Mouse (Mus musculus): ENCODE measurements around the gene Pcp4.

The Pcp4 gene

DNA sequence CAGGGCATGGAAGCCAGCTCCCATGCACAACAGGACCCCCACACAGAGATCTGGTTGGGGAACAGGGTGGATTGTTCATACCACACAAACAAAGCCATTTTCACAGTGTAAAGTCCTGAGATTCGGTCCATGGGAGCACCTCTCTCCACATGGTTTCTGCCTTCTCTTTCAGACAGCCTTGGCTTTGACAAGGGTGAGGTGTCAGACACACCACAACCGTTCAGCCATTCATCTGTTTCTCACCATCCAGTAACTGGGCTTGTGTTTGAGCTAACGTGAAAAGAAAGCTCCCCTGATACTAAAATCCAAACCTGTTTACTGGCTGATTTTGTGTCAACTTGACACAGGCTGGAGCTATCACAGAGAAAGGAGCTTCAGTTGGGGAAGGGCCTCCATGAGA lies 6.8 kb downstream of the Pcp4 start:
- in situ Hi-C loops (cut with MboI; ENCODE audit: unreplicated experiment in 2 of 2) = loop anchor here (5.0 to 25.0 kb wide), 2 partner anchors 68 to 237 kb away; partner anchors contain the start of gene B3galt5 (in 2 of the 2)

DNA sequence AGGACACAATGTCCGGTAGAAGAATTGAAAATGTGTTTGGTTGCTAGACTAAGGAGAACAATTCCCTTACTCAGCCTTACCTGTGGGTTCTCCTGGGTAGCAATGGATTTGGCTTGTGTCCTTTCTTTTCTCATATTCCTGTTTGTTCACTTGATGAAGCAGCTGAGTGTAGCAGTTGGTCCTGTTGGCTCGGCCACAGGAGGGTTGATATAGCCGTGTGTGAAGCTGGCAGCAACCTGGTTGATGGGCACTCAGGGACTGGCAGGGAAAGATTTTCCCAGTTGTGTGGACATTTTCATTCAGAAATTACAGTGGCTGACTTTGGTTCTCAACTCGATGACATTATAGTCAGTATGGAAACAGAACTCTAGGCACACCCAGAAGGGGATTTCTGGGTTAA lies 14.4 kb downstream of the Pcp4 start:
- in situ Hi-C loops (cut with MboI; ENCODE audit: unreplicated experiment in 2 of 2) = no loop called here

DNA sequence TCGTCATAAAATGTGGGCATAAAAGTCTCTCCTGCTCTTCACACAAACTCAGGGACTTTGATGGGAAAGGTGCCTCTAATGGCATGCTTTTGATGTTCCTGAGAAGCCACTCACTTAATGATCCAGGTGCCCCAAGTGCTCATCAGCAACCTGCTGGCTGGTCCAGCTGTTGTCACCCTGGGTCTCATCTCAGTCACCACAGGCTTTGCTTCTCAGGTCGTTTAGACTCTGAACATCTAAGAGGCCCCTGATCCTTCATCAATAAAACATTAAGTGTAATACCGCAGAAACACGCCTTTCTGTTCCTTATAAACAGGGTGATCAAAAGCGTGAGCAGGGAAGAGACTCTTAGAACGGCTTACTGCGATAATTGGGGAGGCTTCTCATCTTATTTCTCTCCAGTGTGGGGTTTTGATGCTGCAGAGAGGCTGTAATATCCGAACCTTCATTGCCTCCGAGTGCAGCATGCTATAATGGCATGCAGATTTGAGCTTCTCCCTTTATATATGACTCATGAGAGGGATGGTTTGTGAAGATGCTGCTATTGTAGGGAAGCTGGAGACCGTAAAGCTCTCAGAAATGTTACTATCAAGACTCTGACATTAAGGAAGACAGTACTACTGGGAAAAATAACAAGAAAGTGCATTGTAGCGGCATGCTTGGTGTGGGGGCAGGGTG lies 19.7 kb downstream of the Pcp4 start:
- in situ Hi-C loops (cut with MboI; ENCODE audit: unreplicated experiment in 2 of 2) = no loop called here

DNA sequence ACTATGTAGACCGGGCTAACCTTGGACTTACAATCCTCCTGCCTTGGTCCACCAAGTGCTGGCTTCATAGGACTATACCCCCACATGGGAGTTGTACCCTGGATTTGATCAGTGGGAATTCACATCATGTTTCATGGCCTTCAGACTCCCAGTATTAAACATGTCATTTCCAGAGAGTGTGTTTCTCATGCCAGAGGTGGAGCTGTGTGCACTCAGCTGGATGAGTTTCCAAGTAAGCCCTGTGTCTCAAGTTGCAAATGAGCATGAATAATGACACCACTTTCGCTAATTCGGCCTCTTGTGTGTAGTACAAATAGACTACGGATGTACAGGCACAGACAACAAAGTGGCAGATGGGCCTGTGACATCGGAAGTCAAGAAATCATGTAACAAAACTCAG lies 20.6 kb downstream of the Pcp4 start:
- in situ Hi-C loops (cut with MboI; ENCODE audit: unreplicated experiment in 2 of 2) = no loop called here

DNA sequence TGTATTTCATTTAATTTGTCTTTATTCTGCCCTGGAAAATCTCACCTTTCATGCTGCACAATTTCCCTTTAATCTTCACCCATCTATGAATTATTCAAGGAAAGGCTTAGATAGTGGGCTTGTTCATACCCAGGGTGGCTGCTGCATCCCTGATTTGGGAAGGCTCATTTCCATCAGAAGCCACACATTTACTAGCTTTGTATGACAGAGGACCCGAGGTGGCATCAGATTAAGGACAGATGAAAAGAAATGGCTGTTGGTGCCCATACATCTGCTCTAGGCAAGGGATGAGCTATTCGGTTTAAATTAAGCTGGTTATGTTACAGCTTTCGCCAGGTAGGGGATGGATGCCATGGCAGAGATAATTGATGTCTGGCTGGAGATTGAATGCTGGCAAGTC lies 24.1 kb downstream of the Pcp4 start:
- in situ Hi-C loops (cut with MboI; ENCODE audit: unreplicated experiment in 2 of 2) = no loop called here

DNA sequence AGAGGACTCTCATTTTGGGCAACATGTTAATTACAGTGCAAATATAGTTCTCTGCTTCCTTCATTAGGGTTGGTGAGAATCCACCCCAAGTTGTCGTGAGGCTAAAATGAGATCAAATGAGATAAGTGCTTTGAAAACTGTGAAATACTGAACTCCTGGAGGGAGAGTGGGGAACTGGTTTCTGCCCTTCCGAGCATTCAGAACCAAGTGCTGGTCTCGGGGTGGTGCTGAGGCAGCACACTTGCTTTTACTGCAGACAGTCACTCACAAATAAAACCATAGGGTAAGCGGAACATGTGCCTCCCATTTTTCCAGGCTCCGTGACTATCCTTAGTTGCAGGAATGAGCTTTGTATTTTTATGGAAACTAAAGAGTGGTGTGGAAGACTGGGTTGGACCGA lies 26.7 kb downstream of the Pcp4 start:
- in situ Hi-C loops (cut with MboI; ENCODE audit: unreplicated experiment in 2 of 2) = no loop called here

DNA sequence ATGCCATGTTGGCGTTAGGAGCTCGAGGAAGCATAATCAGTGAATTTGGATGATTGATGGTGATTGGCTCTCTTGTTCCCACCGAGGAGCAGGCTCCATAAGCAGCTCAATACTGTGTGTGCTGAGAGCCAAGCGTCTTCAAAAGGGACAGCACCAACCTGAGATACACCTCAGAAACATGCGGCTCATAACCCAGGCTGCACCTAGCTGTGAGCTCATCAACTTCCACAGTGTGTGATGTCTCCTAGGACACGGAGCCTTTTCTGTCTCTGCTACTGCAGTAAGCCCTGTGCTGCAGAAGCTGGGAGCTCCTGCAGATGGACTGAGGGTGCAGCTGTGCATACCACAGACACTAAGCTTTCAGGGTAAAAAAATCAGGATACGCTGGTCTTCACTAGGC lies 31.5 kb downstream of the Pcp4 start:
- in situ Hi-C loops (cut with MboI; ENCODE audit: unreplicated experiment in 2 of 2) = no loop called here

DNA sequence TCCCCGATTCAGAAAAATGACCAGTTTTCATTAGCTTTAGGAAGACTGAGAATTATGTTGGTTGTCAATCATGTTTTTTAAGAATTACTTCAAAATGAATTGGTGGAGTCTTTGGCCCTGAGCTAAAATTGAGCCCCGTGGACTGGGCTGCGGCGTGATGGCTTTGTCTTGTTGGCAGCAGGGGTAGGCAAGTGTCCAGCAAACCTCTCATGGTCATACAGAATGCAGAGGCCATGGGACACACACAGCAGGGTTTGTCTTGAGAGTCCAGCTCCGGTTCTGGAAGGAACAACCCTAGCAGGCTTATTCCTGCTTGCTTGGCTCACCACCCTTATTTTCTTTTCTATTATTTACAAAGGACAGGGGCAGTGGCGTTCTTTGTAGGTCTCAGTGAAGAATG lies 33.8 kb downstream of the Pcp4 start:
- in situ Hi-C loops (cut with MboI; ENCODE audit: unreplicated experiment in 2 of 2) = no loop called here

DNA sequence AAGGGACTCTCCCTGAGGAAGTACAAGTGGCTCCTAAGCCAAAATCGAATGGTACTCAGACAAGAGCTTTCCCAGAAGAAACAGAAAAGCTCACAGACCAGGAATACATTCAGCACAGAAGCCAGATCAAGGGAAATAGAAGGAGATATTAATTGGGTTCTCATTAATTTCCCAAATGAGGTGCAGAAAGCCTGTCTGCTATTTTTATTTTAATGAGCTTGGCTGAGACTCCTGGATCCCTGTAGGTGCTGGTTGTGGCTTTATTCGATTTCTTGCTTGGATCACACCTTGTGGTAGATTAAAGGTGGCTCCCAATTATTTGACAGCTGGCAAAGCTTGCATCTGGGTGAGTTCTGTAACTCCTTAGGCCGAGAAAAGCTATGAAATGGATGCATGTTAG lies 35.2 kb downstream of the Pcp4 start:
- in situ Hi-C loops (cut with MboI; ENCODE audit: unreplicated experiment in 2 of 2) = no loop called here

DNA sequence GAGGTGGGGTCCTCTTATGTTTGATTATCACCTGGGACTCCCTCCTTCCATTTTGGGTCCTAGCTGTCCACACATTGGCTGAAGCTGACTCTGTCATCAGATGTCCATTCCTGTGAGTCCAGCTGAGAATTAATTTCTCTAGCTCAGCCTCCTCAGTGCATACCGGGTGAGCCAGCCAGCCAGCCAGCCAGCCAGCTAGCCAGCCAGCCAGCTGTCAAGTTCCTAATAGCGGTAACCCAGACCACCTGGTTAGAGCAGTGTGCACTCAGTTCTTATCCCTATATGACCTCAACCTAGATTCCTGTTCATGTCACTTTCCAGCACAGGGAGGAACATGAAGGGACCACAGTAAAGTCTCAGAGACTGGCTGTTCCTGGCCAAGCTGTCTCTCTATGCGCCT lies 47.1 kb downstream of the Pcp4 start:
- in situ Hi-C loops (cut with MboI; ENCODE audit: unreplicated experiment in 2 of 2) = no loop called here

DNA sequence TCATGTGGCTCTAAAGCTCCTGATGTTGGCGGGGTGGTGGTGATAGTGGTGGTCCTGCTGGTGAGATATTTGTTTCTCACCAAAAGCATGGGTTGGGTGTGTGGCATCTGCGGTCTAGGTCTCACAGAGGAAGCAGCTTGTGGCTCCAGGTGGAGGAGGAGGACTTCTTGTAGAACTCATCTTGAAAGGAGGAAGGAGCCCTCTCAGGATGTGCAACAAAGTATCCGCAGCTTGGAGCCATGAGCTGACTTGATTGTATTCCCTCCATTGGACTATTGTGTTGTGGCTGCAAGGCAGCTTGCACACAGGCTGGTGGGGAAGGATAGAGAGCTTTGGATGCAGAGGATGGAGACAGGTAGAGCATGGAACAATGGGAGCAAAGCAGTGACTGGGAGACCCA lies 60.1 kb downstream of the Pcp4 start:
- in situ Hi-C loops (cut with MboI; ENCODE audit: unreplicated experiment in 2 of 2) = loop anchor here in 1 of 2 experiments (25.0 kb wide), 2 partner anchors 815 to 1090 kb away; partner anchors contain the start of gene Ets2

DNA sequence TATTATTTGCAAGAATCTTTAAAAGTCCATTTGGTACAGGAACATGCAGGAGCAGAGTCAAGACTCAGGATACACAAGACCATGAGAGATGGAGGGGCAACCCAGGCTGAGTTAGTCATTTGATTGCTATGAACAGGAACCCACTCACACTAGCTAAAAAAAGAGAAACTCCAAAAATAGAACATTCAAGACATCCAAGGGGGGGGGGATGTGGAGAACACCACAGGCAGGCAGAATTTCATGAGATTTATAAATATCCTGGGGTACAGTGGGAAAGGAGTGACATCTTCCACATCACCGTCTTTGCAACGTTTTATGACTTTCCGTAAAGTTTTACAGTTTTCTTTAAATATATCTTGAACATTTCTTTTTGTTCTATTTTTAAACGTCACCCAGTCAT lies 61.1 kb downstream of the Pcp4 start:
- in situ Hi-C loops (cut with MboI; ENCODE audit: unreplicated experiment in 2 of 2) = loop anchor here in 1 of 2 experiments (25.0 kb wide), 2 partner anchors 816 to 1091 kb away; partner anchors contain the start of gene Ets2

DNA sequence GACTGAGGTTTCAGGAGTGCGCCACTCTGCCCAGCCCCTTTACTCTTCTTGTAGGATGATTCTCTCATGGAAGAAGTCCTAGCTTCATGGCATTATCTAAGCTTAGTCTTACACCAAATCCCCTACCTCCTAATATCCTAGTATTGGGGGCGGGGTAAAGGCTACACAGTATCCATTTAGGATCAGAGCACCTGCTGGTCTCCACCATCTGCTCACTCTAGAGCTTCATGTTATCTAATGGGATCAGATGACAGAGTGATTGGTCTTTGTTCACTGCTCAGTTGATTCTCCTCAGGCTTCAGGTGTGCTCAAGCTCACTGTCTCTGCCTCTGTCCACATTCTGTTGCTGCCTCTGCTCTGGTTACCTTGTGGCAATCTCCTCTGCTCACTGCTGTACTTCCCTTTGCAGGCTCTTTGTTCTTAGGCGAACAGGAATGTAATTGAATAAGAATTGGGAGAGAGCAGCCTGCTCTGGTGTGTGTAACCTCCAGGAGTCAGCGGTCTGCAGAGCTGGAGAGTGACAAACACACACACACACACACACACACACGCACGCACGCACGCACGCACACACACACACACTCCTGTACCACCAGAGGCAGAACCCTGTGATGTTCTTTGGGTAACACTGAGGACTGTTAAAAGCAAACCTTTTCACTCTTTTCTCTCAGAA lies 62.6 kb downstream of the Pcp4 start:
- in situ Hi-C loops (cut with MboI; ENCODE audit: unreplicated experiment in 2 of 2) = loop anchor here in 1 of 2 experiments (25.0 kb wide), 2 partner anchors 818 to 1093 kb away; partner anchors contain the start of gene Ets2

DNA sequence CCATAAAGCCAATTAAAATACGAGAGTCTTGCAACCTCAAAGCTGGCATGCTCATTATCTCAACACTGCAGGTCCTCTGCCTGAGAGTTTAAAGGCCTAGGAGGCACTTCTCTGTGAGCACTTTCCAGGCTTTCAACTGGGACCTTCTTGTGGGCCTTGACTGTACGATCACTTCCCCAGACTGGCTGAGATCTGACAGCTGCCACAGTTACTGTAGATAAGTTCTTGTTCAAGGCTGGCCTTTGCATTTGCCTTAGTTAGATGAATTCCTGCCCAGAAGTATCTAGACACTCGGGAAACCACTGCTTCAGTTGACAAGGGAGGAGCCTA lies 63.1 kb downstream of the Pcp4 start:
- in situ Hi-C loops (cut with MboI; ENCODE audit: unreplicated experiment in 2 of 2) = loop anchor here in 1 of 2 experiments (25.0 kb wide), 2 partner anchors 818 to 1093 kb away; partner anchors contain the start of gene Ets2

DNA sequence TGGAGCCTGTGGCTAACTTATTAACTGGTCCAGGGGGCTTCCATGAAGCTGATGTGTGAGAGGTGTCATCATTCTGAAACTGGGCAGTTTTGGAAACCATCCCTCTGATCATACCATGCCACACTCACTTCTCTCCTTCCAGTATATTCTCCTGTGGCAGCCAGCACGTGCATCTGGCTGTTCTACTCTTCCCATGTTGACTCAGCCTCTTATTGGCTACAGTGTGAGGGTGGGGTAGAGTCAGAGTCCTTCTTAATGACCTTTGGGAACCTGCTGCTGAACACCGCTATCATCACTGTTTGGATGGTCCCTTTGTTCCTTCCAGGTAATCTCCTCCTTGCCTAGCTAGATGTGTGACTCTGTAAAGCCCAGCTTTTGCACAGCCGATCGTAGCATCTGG lies 63.6 kb downstream of the Pcp4 start:
- in situ Hi-C loops (cut with MboI; ENCODE audit: unreplicated experiment in 2 of 2) = loop anchor here in 1 of 2 experiments (25.0 kb wide), 2 partner anchors 819 to 1094 kb away; partner anchors contain the start of gene Ets2

DNA sequence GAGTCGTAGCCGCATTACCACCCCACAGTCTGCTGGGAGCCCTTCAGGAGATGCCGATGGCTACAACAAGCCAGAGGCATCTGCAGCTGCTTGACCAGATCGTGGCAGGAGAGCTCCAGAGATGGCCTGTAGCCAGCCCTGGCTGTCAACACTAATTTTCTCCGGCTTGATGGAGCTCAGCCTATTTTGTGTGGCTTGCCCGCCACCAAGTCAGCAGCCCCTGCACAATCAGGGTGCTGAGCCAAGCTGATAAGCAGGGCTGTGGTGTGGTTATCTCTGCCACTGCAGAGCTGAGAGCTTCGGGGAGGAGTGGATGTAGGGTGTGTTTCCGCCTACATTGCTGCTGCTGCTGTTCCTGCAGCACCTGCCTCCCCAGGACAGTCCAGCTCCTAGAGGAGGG lies 66.3 kb downstream of the Pcp4 start:
- in situ Hi-C loops (cut with MboI; ENCODE audit: unreplicated experiment in 2 of 2) = loop anchor here in 1 of 2 experiments (25.0 kb wide), 2 partner anchors 821 to 1096 kb away; partner anchors contain the start of gene Ets2

DNA sequence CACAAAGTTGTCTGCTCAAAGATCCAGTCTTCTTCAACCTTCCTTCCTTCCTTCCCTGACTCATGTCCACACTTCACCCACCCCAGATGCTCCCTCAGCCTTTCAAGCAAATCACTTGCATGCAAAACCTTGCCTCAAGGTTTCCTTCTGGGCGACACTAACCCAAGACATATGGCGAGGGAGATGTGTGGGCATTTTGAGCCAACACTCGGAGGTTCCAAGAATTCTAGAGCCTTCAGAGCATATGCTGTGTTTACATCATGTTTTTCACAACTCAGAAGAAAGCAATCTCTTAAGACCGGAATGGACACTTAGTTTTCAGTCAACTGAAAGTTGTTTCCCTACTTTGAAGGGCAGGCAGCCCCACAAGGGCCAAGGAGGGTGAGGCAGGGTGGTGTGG lies 67.9 kb downstream of the Pcp4 start:
- in situ Hi-C loops (cut with MboI; ENCODE audit: unreplicated experiment in 2 of 2) = loop anchor here in 1 of 2 experiments (25.0 kb wide), 2 partner anchors 823 to 1098 kb away; partner anchors contain the start of gene Ets2

DNA sequence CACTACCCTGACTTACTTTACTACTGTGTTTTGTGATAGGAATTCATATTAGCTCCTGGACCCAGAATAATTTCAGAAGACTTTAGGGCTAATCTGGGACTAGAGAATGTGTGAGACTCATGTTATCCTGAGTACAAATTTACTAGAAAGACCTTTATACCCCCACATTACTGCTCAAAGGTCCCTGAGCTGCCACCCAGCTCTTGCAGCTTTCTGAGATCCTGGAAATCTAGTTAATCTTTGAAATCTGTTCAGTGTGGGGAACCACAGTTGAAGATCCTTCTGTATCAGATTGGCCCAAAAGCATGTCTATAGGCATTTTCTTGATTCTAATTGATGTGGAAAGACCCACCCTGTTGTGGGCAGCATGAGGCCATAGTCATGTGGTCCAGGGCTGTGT lies 69.0 kb downstream of the Pcp4 start:
- in situ Hi-C loops (cut with MboI; ENCODE audit: unreplicated experiment in 2 of 2) = loop anchor here in 1 of 2 experiments (25.0 kb wide), 2 partner anchors 824 to 1099 kb away; partner anchors contain the start of gene Ets2

DNA sequence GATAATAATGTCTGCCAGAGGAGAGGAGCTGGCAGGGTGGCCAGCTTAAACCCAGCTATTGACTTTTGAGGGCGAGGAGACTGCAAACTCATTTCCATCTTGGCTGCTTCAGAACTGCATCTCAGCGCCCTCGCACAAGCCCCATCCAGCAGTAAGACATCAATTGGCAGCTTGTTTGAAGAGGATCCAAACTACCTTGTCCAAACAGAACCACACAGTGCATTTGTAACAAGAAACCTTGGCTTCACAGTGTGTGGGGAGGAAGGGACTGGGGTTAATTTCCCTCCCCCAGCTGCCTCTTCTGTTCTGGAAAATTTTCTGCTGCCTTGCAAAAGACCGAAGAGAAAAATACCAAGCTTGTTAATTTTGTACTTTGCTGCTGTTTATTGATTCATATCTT lies 71.7 kb downstream of the Pcp4 start:
- in situ Hi-C loops (cut with MboI; ENCODE audit: unreplicated experiment in 2 of 2) = loop anchor here in 1 of 2 experiments (25.0 kb wide), 2 partner anchors 827 to 1102 kb away; partner anchors contain the start of gene Ets2

DNA sequence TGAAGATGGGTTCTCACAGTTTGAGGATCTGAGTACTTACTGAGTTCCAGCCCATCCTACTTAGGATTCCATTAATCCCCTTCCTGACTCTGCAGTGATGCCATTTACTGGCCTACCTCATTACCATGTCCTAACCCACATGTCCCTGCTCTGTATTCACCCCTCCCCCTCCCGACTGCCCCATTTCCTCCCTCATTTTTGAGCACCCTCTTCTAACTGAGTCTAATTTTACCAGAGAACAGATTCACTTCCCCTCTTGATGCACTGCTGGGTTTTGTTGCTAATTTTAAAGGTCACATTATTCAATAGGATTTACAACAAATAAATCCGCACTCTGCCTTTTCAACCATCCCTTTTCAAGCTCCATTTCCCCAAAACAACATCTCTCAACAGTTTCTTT lies 73.7 kb downstream of the Pcp4 start:
- in situ Hi-C loops (cut with MboI; ENCODE audit: unreplicated experiment in 2 of 2) = loop anchor here (5.0 to 25.0 kb wide), 5 partner anchors 46 to 1104 kb away; partner anchors contain the start of gene Ets2 (in 1 of the 2)

DNA sequence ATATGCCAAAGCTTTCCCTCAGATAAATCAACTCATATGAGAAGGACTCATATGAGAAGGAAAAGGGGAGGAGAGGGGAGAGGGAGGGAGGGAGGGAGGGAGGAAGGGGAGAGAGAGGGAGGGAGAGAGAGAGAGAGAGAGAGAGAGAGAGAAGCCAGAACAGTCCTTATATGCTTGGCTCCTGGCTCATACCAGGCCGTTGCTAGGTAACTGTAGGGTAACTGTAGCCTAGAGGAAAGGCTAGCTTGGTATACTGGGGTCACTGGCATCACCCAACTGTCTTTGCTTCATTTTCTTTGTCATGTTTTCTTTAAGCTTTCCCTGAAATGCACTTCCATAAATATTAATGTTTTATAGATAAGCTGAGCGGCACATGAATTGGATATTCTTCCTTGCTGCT lies 85.3 kb downstream of the Pcp4 start:
- in situ Hi-C loops (cut with MboI; ENCODE audit: unreplicated experiment in 2 of 2) = no loop called here

DNA sequence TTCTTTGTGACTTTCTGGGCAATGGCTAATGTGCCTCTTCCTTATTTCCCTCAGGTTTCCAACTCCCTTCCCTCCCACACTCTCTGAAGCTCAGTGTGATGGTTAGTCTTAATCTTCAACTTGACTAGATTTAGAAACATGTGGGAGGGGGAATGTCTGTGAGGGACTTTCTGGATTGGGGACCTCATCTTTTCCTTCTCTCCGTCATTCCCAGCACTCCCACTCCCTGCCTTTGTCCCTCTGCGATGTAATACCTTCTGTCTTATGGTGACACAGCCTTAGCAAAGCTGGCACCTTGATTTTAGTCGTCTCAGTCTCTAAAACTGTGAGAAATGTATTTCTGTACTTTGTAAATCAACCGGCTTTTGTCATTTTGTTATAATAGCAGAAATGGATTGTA lies 88.0 kb downstream of the Pcp4 start:
- in situ Hi-C loops (cut with MboI; ENCODE audit: unreplicated experiment in 2 of 2) = no loop called here
